Mouse (Mus musculus) E14TG2a.4 (cell line): ENCODE measurements around the gene Lgals3.
"Not testable (repeated sequence)": the region's sequence is repeated elsewhere in the genome, so short reads cannot be mapped to it uniquely, and the experiment has no call there.

ENCODE experiments used
- H3K27me3 ChIP-seq: 2 replicates; pipeline ENCODE4 v1.6.1; 2014; ENCODE audit warnings: low read length, control low read depth; ENCODE audit not compliant: insufficient read depth
- H3K36me3 ChIP-seq: 2 replicates; pipeline ENCODE4 v1.6.1; 2014; ENCODE audit warnings: low read length, control low read depth; ENCODE audit not compliant: insufficient read depth
- H3K4me1 ChIP-seq: replicated peaks from 2 replicates; pipeline ENCODE4 v1.6.1; 2014; ENCODE audit warnings: low read depth, low read length, control low read depth
- H3K4me3 ChIP-seq: replicated peaks from 2 replicates; pipeline ENCODE4 v1.5.1; 2014; ENCODE audit warnings: mild to moderate bottlenecking, low read length
- H3K9me3 ChIP-seq: 2 replicates; pipeline ENCODE4 v1.6.1; 2014; ENCODE audit warnings: low read length, control low read depth
- CTCF ChIP-seq: conservative IDR thresholded peaks from 2 replicates; pipeline ENCODE4 v1.5.1; 2014; ENCODE audit warnings: low read length
- NANOG ChIP-seq: IDR thresholded peaks from 2 replicates; pipeline ENCODE4 v1.6.1; 2014; ENCODE audit warnings: borderline replicate concordance, low read length, mixed read lengths
- POU5F1 ChIP-seq: IDR thresholded peaks from 2 replicates; pipeline ENCODE4 v1.6.1; 2014; ENCODE audit warnings: low read length, borderline replicate concordance

The Lgals3 gene

GRCm38 (mm10) chr14:47367461-47367860 is at the start of gene Lgals3:
Gene Lgals3, plus strand, starts transcription at chr14:47367751.
- no peaks in the 10 kb centered on the region for H3K9me3 ChIP-seq
- H3K4me1 ChIP-seq, result peaks cover 53% of the 10 kb centered on the region
- no peak for TF ChIP-seq CTCF
- TF ChIP-seq POU5F1, result no peak
- no peak for TF ChIP-seq NANOG
- 0 out of 2 replicates have a peak, but pooled peaks cover 2% of the 10 kb centered on the region for H3K27me3 ChIP-seq
- H3K4me3 ChIP-seq, result peak within 1 kb of the TSS; percentile 35; the same call in 1 of the 2 replicates
- H3K36me3 ChIP-seq, result no peaks in the 10 kb centered on the region

GRCm38 (mm10) chr14:47319362-47319761 is 48.2 kb upstream of the Lgals3 start:
- Histone ChIP-seq H3K27me3 (no peaks in the 10 kb centered on the region), H3K36me3 (peaks cover 74% of the 10 kb centered on the region)

GRCm38 (mm10) chr14:47321581-47321980 is 46.0 kb upstream of the Lgals3 start:
- Histone ChIP-seq H3K4me1 (peaks cover 23% of the 10 kb centered on the region), H3K36me3 (peaks cover 71% of the 10 kb centered on the region)
- not testable (repeated sequence) for H3K27me3 ChIP-seq, H3K4me3 ChIP-seq, H3K9me3 ChIP-seq

More at GRCm38 (mm10) chr14:47319362-47319761, 48.2 kb upstream of the Lgals3 start:
- no peak overlapping the region for H3K4me3 ChIP-seq
- no peaks in the 10 kb centered on the region for H3K9me3 ChIP-seq
- TF ChIP-seq POU5F1, result no peak
- no peak for TF ChIP-seq CTCF
- no peak for TF ChIP-seq NANOG
- peaks cover 14% of the 10 kb centered on the region for H3K4me1 ChIP-seq

- H3K4me1 ChIP-seq, result peaks cover 37% of the 10 kb centered on the region
- TF ChIP-seq NANOG (no peak), POU5F1 (no peak), CTCF (no peak)
- no peaks in the 10 kb centered on the region for H3K27me3 ChIP-seq
- H3K4me3 ChIP-seq, result no peak overlapping the region
- H3K9me3 ChIP-seq, result no peaks in the 10 kb centered on the region
- peaks cover 33% of the 10 kb centered on the region for H3K36me3 ChIP-seq
These were observed 41.4 kb upstream of the Lgals3 start for GRCm38 (mm10) chr14:47325965-47326761.

- TF ChIP-seq POU5F1 (no peak), NANOG (no peak), CTCF (no peak)
- peaks cover 29% of the 10 kb centered on the region for H3K36me3 ChIP-seq
- H3K4me1 ChIP-seq, result peaks cover 45% of the 10 kb centered on the region
- no peaks in the 10 kb centered on the region for H3K9me3 ChIP-seq
- H3K4me3 ChIP-seq, result peak overlapping the region; percentile 71
- H3K27me3 ChIP-seq, result no peaks in the 10 kb centered on the region
These were observed 40.2 kb upstream of the Lgals3 start for GRCm38 (mm10) chr14:47327347-47327746.

- Histone ChIP-seq H3K27me3 (no peaks in the 10 kb centered on the region), H3K36me3 (no peaks in the 10 kb centered on the region), H3K4me3 (no peak overlapping the region), H3K4me1 (peaks cover 35% of the 10 kb centered on the region), H3K9me3 (no peaks in the 10 kb centered on the region)
- TF ChIP-seq POU5F1, result no peak
- TF ChIP-seq NANOG, result 0 out of 2 replicates have a peak, but pooled peaks have one; percentile 10
These were observed 35.6 kb upstream of the Lgals3 start for GRCm38 (mm10) chr14:47331920-47332319.

- Histone ChIP-seq H3K4me3 (no peak overlapping the region), H3K27me3 (no peaks in the 10 kb centered on the region), H3K4me1 (peaks cover 31% of the 10 kb centered on the region), H3K9me3 (no peaks in the 10 kb centered on the region), H3K36me3 (no peaks in the 10 kb centered on the region)
- TF ChIP-seq POU5F1 (no peak), CTCF (peak; percentile 74)
These were observed 32.7 kb upstream of the Lgals3 start for GRCm38 (mm10) chr14:47334819-47335218.

- no peak for TF ChIP-seq NANOG
- TF ChIP-seq POU5F1, result no peak
- no peak for TF ChIP-seq CTCF
- Histone ChIP-seq H3K4me3 (no peak overlapping the region), H3K36me3 (no peaks in the 10 kb centered on the region), H3K4me1 (peaks cover 32% of the 10 kb centered on the region), H3K27me3 (no peaks in the 10 kb centered on the region), H3K9me3 (no peaks in the 10 kb centered on the region)
These were observed 32.3 kb upstream of the Lgals3 start for GRCm38 (mm10) chr14:47335300-47335699.
